Mouse (Mus musculus): ENCODE measurements around the gene Rad23b.

- no peak for TF ChIP-seq CTCF (IDR thresholded peaks at IDR 0.05; ENCODE audit: low read depth)
- no peak for TF ChIP-seq EP300 (optimal IDR thresholded peaks at IDR 0.05)
Measured at GRCm38 (mm10) chr4:55426250-55426649, 76.4 kb downstream of the Rad23b start.
